Mouse (Mus musculus): ENCODE results near the gene Use1.
"Not testable (repeated sequence)": the region's sequence is repeated elsewhere in the genome, so short reads cannot be mapped to it uniquely, and the experiment has no call there.

Gene Use1

DNA sequence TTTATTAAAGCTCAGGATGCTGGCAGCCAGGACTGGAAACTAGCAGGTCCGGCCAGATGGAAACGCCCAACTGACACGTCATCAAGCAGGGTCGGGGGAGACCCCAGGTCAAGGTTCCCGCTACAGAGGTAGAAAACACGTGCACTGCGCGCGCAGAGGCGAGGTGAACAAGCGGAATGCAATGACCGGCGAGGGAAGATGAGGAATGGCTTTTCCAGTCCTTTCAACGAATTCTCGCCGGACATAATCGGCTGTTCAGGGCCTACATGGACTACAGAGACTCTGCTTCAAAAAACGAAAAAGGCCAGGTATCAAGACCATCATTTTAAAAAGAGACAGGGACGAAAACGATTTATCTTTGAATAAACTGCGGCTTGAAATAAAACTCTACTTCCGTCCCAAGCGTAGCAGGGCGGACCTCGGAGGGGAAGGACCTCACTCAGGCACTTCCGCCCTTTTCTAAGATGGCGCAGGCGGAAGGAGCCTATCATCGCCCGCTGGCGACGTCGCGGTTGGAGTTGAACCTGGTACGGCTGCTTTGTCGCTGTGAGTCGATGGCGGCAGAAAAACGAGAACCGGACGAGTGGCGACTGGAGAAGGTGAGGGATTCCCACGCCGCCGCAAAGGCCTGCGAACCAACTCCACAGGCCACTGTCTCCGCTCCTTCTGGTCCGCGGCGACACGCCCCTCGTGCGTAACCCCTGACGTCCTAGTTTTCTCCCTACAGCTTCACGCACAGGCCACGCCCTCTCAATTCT is at the start of gene Use1:
Use1 (plus strand) TSS at position 78 of the 758 bp plus-strand sequence.
- peak; percentile 94 for DNase-seq (ENCODE audit: low read depth, low spot score)

DNA sequence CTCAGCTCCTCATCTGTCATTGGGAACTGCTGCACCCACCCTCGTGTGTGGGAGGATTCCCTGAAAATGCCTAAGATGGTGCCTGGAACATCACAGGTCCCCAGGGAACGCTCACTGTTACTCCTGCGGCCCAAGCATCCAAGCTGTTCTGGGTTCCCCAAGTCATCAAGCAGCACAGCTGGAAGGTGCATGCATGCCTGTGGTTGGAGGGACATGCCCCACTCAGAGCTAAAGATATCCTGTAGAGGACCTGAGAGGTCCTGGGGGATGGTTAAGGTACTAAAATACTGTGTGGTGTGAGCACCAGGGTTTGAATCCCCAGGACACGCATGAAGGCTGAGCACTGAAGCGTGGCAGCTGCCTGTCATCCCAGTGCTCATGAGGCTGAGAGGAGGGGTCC is 48.0 kb upstream of the Use1 start:
- DNase-seq (ENCODE audit: low read depth, low spot score) = not testable (repeated sequence)

GRCm38 (mm10) chr8:71319760-71320159 is 46.9 kb upstream of the Use1 start:
- DNase-seq (ENCODE audit: low read depth, low spot score) = not testable (repeated sequence)

DNA sequence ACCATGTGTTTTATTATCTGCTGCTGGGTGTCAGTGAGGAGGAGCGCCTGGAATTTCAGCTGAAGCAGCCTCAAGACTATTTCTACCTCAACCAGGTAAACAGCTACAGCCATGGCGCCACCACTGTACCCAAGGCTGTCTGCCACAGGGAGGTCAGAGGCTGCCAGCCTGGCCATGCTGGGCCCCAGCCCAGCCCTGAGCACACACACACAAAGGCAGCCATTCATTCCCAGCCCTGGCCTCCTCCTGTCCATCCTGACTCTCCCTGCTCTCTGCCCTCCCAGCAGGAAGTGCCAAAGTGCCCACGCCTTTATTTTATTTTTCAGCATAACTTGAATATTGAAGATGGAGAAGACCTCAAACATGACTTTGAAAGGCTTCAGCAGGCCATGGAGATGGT is 43.7 kb upstream of the Use1 start:
- no peak for DNase-seq (ENCODE audit: low read depth, low spot score)

DNA sequence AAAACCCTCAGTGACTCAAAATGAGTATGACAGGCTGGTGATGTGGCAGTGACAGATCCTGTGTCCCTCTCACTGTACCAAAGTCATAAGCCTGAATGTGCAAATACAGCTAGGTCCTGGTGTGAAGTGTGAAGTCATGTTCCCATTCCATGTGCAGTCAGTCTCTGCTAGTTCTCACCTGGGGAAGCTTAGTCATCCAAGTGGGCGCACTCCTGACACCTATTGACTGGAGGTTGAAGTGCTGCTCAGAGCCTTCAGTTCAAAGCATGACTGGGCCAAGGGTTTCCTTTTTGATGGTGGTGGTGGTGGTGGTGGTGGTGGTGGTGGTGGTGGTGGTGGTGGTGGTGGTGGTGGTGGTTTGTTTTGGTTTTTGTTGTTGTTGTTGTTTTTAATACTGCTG is 41.8 kb upstream of the Use1 start:
- no peak for DNase-seq (ENCODE audit: low read depth, low spot score)

GRCm38 (mm10) chr8:71337834-71338233 is 28.8 kb upstream of the Use1 start:
- DNase-seq (ENCODE audit: low read depth, low spot score) = not testable (repeated sequence)

GRCm38 (mm10) chr8:71340625-71341024 is 26.0 kb upstream of the Use1 start:
- peak; percentile 39 for DNase-seq (ENCODE audit: low read depth, low spot score)

DNA sequence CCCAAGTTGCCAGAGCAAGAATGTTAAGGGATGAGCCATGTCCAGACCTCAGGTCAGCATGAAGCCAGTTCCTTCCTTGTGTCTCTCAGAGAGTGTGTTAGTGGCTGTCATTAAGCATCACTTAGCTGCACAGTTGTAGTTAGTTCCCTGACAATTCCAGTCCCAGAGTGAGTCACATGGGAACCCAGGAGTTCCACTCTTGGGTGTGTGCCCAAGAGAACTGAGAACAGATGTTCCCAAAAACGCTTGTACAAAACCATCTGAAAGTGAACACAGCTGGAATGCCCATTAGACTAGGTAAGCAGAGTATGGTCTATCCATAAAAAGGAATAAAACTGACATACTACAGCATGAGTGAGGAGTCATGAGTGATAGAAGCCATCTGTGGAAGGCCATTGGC is 20.1 kb upstream of the Use1 start:
- DNase-seq (ENCODE audit: low read depth, low spot score) = no peak

DNA sequence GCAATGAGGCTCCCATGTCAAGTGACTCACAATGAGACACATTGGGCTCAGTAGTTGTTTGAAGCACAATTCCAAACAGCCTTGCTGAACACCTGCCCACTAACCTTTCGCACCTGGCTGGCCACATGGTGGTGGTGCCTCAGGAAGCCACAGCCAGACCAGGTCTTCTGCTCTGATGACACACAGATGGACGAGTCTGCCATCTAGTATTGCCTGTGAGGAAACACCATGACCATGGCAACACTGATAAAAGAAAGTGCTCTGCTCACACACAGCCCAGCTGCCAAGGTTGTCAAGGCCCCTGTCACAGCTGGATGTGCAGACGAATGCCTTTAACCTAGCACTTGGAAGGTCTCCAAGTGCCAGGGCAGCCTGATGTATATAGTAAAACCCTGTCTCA is 15.5 kb upstream of the Use1 start:
- no peak for DNase-seq (ENCODE audit: low read depth, low spot score)

DNA sequence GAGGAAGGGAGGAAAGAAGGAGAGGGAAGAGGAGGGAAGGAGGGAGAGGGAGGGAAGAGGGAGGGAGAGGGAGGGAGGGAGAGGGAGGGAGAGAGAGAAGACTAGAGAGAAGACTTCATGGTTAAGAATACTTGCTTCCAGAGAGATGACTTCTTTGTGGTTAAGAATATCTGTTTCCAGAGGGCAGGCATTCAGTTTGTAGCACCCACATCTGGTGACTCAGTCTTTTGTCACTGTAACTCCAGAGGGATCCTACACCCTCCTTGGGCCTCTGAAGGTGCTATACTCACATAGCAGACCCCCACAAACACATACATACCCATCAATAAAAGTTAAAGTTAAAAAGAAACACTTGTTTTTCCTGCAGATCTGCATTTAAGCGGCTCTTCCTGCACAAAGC is 15.1 kb upstream of the Use1 start:
- DNase-seq (ENCODE audit: low read depth, low spot score) = no peak

GRCm38 (mm10) chr8:71358026-71358425 is 8.6 kb upstream of the Use1 start:
- no peak for DNase-seq (ENCODE audit: low read depth, low spot score)

GRCm38 (mm10) chr8:71367529-71368176 is 1.0 kb downstream of the Use1 start:
- no peak for DNase-seq (ENCODE audit: low read depth, low spot score)

GRCm38 (mm10) chr8:71368366-71368765 is 1.7 kb downstream of the Use1 start:
- no peak for DNase-seq (ENCODE audit: low read depth, low spot score)

DNA sequence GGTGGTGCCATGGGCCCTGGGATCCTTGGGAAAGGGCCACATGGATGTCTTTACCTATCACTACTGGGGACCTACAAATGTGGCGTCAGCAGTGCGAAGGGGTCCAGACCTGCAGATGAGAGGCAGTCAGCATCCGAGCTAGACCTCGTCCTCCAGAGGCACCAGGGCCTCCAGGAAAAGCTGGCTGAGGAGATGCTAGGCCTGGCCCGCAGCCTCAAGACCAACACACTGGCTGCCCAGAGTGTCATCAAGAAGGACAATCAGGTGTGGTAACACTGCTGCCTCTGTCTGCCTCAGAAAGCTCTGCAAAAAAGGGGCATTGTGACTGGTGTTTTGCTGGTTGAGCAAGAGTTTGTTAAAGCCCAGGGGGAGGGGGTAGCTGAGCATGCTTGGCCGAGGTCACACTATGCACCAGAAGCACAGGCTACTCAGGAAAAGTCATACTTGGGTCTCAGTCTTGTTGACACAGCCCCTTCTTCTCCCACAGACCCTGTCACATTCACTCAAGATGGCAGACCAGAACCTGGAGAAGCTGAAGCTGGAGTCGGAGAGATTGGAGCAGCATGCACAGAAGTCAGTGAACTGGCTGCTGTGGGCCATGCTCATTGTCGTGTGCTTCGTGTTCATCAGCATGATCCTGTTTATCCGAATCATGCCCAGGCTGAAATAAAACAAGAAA is 2.5 kb downstream of the Use1 start:
- DNase-seq (ENCODE audit: low read depth, low spot score) = no peak

DNA sequence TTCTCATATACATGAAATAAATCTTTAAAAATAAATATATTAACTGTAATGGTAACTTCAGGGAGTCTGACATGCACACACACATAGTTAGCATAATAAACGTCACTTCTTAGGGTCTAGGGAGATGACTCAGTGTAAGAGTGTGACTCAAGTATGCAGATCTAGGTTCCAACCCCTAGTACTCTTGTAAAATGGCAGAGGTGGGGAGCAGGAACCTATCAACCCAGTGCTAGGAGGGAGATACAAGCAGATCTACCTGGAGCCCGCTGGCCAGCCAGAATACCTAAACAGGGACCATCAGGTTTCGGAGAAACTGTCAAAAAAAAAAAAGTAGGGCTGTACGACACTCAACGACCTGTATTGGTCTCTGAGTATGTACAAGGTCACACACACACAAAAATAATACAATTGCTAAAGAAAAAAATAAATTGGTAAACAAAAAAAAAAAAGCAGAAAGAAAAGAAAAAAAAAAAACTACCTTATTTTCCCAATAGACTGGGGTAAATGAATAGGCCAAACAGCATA is 4.1 kb downstream of the Use1 start:
- DNase-seq (ENCODE audit: low read depth, low spot score) = no peak

GRCm38 (mm10) chr8:71371236-71371848 is 4.7 kb downstream of the Use1 start, which contains the start of gene Ocel1:
TSS of gene Ocel1 (plus strand) at chr8:71371298.
- peak; percentile 99 for DNase-seq (ENCODE audit: low read depth, low spot score)

DNA sequence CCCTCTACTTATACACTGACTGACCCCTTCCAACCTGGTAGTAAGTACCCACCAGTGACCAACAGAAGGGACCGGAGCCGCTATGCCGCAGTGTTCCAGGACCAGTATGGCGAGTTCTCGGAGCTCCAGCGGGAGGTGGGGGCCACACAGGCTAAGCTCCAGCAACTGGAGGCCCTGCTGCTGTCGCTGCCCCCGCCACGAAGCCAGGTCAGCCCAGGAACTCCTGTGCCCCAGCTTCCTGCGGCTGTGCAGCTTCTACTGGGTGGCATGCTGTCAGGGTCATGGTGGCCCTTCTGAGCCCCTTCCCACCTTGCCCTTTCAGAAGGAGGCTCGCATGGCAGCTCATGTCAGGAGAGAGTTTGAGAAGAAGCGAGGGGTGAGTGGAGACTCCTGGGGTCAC is 5.8 kb downstream of the Use1 start:
- DNase-seq (ENCODE audit: low read depth, low spot score) = no peak

DNA sequence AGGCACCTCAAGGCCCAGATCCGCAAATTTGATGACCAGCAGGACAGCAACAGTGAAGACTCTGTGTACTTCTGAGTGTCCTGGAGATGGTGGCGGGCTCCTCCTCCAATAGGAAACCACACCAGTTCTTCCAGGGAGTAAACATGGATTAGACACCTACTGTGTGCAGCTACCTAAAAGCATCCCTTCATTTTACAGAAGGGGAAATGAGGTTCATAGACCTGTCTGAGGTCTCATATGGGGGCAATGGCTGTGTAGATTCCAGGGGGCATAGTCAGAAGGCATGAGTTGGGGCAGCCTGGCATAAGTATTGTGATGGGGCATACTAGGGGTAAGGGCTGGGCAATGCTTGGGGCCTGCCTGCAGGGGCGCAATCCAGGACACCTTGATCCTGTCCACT is 6.4 kb downstream of the Use1 start:
- DNase-seq (ENCODE audit: low read depth, low spot score) = no peak

GRCm38 (mm10) chr8:71374616-71375206 is 8.1 kb downstream of the Use1 start:
- DNase-seq (ENCODE audit: low read depth, low spot score) = no peak

DNA sequence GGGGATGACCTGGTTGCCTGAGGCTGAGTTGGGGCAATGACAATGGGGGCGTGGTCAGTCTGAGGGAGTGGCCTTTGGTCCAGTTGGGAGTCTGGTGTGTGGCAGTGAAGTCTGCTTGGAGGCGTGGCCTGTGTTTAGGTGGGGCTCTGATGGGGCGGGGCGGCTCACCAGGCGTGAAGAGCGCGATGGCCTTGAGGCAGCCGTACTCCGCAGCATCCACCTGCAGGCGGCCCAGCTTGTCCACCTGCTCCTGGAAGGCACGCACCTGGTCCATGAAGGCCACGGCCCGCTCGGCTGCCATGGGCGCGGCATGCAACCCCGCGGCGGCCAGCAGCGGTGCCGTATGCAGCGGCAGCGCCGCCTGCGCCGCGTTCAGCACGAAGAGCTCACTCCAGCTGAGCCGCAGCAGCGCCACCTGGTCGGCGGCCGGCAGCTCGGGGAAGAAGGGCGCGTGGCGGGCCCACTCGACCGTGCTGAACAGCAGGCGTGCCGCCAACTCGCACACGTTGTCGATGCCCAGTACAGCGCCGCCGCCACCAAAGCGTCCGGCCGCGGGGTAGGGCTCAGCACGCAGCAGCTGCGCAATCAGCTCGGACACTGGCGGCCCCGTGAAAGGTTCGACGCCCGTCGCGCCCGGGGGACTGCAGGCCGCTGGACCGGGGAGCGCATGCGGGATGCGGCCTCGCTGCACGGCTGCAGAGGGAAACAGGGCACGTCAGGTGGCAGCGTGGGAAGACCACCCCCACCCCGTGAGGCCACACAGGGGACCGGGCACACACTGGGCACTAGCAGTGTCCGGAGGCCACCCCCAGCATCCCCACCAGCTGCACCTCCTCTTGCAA is 9.2 kb downstream of the Use1 start:
- DNase-seq (ENCODE audit: low read depth, low spot score) = peak; percentile 65

Measured in mesoderm, embryonic 11.5 days (tissue).